Mouse (Mus musculus): Measurements from ENCODE around the gene 2010109A12Rik.

The 2010109A12Rik gene

DNA sequence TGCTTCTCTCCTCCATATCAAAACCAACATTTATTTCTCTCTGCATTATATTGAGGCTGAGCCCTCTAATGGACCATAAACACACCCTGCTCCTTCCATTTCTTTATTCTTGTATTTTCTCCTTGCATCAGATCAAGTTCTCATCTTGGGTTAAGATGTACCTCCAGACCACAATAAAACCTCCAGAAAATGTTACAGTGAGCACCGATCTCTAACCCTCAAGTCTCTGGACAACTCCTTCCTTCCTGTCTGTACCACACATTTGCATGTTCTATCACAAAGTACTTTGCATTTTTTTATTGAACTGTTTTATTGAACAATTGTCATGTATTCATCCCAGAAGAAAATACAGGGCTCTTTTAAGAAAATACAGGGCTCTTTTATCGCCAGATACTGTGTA, 23.2 kb downstream of the 2010109A12Rik start:
- in situ Hi-C loops (cut with MboI, MseI), result no loop called here

DNA sequence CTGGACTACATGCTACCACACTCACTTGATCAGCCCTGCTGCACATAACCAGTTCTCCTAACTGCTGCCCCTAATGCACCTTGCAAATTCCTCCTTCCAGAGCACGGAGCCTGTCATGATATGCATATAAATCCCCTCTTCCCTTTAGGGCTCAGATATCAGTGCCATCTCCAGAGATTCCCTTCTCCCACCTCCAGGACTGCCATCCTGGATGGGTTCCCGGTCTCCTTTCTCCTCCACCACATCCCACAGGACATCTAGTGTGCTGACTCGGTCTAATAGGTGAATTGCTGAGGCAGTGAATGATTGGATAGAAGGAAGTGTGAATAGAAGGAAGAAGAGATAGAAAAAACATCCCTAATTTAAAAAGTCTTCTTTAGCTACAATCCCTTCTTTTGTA, 25.4 kb downstream of the 2010109A12Rik start:
- in situ Hi-C loops (cut with MboI, MseI), result no loop called here

DNA sequence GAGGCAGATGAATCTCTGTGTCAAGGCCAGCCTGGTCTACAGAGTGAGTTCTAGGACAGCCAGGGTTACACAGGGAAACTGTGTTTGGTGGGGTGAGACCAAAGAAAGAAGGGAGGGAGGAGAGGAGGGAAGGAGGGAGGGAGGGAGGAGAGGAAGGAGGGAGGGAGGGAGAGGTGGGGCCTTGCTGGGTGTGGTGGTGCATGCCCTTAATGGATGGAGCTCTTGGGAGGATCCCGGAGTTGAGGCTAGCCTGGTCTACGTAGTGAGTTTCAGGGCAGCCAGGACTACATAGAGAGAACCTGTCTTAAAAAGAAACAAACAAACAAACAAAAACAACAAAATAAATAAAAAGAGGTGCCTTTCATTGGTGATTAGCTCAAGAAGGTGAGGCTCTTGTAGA, 26.5 kb downstream of the 2010109A12Rik start:
- in situ Hi-C loops (cut with MboI, MseI), result no loop called here

DNA sequence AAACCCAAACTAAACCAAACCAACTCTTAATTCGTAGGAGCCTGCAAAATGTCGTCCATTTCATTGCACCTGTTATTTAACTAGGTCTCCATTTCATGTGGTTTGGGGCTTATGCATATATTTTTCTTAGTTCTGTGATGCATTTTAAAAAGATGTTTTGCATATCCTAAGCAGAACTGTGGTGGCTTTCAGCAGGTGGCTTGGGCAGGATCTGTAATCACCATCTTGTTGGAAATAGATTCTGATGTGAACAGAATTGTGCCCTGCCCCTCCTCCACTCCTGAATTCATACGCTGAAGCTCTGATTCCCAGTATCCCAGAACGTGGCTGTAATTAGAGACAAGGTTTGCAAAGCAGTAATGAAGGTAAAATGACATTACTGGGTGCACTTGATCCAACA, 27.8 kb downstream of the 2010109A12Rik start:
- in situ Hi-C loops (cut with MboI, MseI), result no loop called here

DNA sequence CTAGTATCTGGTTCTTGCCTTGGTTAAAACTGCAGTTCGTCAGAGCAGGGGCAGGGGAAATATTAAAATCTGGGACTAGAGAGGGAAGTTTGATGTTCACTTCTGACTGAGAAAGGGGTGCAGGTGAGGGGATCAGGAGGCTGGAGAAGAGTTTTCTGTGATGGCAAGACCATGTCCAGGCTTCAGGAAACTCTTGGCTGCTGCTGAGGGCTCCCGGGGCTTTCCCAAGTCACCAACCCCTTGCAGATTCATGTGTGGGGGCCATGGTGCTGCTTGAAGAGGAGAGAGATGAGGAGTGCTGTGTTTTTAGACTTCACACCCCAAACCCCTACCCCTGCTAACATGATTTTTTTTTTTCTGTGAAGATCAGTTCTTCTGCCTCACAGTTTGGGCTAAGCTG, 28.3 kb downstream of the 2010109A12Rik start:
- in situ Hi-C loops (cut with MboI, MseI), result no loop called here

DNA sequence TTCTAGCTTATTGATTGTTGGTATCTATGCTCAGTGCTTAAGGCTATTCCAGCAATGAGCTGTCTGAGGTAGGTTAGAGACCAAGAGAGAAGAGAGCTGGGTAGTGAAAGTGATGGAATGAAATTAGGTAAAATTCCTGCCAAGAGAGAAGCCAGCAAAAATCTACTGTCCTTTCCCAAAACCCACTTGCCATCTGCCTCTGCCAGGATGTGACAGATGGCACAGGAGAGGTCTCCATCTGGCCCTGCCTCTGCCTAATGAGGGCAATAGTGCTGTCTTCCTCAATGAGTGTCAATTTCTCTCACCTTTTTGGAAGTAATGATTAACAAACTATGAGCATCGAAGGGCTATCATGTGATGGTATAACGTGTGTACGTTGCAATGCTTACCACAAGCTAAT, 29.6 kb downstream of the 2010109A12Rik start:
- in situ Hi-C loops (cut with MboI, MseI), result no loop called here

DNA sequence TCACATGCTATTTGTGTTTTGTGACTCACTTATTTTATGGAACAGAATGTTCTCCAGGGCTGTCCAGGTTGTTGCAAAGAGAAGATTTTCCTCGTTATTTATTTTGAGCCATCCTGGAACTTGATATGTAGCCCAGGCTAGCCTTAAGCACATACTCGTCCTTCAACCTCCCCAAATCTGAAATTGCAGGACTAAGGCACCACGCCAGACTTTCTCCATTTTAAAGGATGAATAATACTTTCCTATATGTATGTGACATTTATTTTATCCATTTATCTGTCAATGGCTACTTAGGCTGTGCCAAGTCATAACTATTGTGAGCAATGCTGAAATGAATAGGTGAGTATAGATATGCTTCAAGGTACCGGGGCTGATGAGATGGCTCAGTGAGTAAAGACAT, 30.2 kb downstream of the 2010109A12Rik start:
- in situ Hi-C loops (cut with MboI, MseI), result no loop called here

DNA sequence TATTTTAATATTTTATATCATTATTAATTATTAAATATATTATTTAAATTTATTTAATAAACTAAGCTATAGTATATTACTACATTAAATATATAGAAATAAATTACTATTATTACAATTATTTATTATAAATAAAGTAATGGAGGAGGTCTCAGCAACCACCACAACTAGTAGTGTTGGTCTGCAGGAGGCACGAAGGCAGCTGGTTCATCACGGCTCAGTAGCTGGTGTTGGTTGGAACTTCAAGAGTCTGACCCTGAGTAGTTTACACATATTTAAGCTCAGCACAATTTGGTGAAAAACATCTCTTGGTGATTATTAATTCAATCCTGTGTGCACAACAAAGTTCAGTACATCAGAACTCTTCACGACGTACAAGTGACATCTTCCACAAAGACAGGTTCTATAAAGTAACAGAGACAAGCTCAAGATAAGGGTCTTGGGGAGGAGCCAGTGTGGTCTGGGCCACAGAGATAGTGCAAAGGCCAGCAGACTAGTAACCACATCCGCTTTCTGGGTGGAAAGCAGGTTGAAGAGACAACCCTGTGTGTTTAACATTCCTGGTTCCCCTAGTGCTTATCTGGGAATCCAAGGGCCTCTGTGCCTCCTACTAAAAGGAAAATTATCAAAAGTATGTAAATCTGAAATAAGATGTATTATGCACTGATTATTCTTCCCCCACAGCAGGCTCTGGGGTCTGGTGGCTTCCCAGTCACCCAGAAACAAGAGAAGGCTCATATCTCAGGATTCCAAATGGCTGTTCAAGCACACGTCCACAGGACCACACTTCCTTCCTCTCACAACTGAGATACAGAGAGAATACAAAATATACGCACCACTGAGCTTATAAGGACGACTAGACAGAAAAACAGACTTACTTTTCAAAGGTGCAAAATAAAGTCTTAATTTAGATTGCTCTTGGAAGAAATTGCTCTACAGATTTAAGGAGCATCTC, 33.5 kb downstream of the 2010109A12Rik start:
- in situ Hi-C loops (cut with MboI, MseI), result no loop called here

DNA sequence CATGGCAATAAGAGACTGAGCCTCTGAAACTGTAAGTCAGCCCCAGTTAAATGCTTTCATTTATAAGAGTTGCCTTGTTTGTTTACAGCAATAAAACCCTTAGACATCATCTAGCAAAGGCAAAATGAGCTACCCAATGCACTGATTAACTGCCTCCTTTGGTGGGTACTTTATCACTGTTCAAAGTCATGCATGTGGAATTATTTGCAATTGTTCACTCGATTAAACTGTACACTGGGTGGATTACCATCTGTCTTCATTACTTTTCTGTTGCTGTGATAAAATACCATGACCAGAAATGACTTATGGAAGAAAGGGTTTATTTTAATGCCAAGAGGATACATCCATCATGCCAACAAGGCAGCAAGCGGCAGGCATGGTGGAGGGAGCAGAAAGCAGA, 39.0 kb downstream of the 2010109A12Rik start:
- in situ Hi-C loops (cut with MboI, MseI), result no loop called here

DNA sequence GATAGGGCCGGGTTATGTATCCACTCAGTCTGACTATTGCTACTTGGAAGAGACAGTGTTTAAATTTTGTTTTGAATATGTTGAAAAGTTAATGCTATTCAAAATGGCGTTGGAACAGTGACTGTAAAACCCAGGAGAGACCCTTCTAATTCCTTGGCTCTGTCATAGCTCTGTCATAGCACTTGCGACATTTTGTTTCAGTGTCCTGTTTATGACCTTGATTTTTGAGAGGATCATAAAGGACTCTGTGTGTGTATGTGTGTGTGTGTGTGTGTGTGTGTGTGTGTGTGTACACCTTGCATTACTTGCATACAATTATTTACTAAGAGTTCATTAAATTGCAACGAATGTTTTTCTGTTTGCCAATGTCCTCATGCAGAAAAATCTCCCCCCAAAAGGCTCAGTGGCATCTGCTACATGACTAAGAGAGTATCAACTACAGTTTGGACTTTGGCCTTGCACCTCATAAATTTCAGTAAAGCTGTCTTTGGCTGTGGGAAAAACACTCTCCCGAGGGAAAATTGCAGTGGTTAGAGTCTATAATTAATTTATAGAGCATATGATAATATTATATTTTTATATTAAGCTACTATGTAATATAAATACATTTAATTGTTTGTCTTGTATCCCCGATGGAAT, 43.7 kb downstream of the 2010109A12Rik start:
- in situ Hi-C loops (cut with MboI, MseI), result loop anchor here in 1 of 2 experiments (10.0 to 25.0 kb wide), 2 partner anchors 745 to 1288 kb away; partner anchors contain the start of genes Rchy1 and Scarb2

DNA sequence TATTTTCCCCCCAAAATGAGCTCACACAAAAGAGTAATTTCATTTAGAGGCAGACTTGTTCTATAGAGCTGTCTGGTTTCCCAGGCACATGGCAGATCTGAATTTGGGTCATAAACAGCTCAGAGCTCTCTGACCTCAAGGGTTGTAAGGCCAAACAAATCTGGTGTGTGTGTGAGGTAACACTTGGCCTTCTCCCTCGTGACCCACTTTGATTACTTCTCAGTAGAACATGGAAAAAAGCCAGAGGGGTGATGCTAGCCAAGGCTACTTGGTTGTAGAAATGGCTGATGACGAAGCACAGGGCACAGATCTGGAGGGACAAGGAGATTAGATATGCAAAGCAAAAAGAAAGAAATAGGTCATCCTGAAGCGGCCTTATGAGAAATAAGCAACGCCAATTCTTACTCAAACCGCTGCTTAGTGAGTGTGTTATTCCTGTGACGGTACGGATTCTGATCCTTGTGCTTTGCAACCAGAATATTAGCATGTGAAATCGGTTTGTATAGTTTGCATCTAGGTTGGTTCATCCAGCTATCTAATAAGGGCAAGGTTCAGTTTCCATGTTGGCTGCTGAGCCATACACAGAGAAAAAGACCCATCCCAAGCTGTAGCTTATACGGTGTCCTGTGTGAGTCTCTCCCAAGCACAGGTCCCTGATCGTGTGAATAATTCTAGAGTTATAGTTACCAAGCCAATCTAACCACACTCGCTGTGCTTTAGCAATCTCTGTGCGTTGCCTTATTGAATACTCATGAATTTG, 44.9 kb downstream of the 2010109A12Rik start:
- in situ Hi-C loops (cut with MboI, MseI), result loop anchor here in 1 of 2 experiments (10.0 to 25.0 kb wide), 2 partner anchors 746 to 1289 kb away; partner anchors contain the start of genes Rchy1 and Scarb2

DNA sequence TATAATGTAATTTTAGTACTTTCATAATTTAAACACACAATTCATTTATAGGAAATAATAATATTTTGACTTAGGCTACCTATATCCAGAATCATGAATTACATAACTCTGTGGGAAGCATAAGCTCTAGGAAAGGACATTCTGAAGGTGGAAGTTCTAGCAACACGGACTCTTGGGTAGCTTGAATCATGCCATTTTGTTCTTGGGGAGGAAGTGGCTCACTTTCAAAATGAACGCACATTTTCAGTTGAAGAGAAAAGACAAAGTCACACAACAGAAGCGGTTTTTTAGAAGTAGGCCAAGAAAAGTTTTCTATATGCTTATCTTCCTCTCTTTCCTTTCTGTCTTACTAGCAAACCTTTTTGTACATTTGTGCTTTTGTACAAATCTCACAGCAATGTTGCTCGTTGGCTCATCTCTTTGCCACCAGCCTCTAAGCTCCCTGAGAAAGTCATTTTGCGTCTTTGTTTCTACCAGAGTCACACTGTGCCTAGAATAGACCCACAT, 49.5 kb downstream of the 2010109A12Rik start:
- in situ Hi-C loops (cut with MboI, MseI), result loop anchor here in 1 of 2 experiments (5.0 to 25.0 kb wide), 3 partner anchors 49 to 1294 kb away; partner anchors contain the start of genes 2010109A12Rik, Ccni, Rchy1 and Scarb2

DNA sequence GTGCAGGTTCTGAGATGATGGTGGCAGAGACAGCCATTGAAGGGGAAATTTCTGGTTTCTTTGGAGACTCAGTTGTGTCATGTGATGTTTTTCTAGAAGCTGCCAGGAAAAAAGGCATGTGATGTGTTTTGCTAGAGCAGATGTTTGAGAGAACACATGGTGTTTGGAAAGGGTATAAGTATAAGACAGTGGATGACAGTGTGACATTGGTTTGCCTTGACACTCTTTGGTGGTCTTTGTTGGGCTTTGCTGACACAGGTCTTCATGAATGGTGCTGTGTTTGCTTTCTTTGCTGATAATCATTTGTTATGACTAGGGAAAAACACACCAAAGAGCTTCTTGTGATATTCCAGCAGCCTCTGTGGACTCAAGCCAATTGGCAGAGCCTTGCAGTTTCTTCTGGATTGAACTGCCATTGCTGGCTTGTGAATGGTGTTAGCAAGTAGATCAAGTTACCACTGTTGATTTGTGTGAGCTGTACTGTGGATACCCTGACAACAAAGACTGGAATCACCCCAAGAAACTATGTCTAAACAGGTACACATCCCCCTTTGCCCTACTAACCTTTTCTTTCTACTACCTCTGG, 50.6 kb downstream of the 2010109A12Rik start:
- in situ Hi-C loops (cut with MboI, MseI), result loop anchor here in 1 of 2 experiments (5.0 to 25.0 kb wide), 3 partner anchors 50 to 1295 kb away; partner anchors contain the start of genes 2010109A12Rik, Ccni, Rchy1 and Scarb2

DNA sequence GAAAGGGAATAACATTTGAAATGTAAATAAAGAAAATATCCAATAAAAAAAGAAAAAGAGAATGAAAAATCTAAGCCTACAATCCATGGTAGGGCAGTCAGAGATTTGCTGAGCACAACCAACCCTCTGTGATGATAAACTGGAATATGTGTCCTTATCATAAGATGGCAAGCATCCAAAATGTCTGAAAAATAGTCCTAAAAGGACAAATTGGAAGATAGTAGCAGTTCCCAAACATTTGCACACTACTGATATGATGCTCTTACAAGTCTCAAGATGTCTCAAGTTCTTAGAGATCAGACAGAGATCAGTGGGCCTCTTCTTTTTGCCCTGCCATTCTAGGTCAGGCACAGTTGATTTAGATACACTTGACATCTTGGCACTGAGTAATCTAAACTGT, 53.0 kb downstream of the 2010109A12Rik start:
- in situ Hi-C loops (cut with MboI, MseI), result loop anchor here in 1 of 2 experiments (5.0 to 25.0 kb wide), 3 partner anchors 52 to 1297 kb away; partner anchors contain the start of genes 2010109A12Rik, Ccni, Rchy1 and Scarb2

DNA sequence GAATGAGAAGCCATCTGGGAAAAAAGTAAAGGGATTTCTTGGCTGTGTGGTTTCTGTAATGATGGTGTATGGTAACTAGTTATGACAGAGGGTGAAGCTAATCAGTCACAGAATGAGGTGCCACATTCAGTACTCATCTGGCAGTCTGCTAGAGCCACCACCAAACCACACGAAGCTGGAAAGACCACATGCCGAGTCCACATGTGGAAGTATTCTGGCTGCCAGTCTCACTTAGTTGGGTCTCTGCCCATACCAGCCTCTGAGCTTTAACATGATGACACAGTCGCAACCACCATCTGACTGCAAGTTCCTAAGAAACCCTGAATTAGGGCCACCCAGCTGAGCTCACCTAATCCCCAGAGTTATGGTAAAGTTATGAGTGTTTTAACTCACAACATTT, 54.7 kb downstream of the 2010109A12Rik start:
- in situ Hi-C loops (cut with MboI, MseI), result loop anchor here (10.0 to 25.0 kb wide), 2 partner anchors 166 to 1299 kb away; partner anchors contain the start of genes Rchy1 (in 1 of the 2) and Sept11 (in 1 of the 2)

DNA sequence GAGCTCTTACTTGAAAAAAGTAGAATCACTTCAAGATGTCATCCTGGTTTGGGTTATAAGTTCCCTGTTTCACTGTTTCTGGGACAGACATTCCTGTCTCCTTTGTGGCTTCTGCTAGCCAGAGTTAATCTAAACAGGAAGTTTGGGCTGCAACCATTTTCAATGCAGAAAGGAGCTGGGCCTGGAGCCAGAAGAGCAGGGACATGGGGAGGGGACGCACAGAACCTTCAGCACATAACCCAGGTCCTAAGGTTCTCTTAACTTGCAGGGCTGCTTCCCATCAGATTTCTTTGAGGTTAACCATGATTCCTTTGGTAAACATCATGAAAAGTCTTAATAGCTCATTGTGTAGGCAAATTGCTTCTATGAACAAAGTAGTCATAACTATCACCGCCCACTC, 56.4 kb downstream of the 2010109A12Rik start:
- in situ Hi-C loops (cut with MboI, MseI), result loop anchor here (10.0 to 25.0 kb wide), 2 partner anchors 168 to 1300 kb away; partner anchors contain the start of genes Rchy1 (in 1 of the 2) and Sept11 (in 1 of the 2)

Measured in T-helper 17 cell (primary cell).